In genomic region chr12:85373591-85374560, GRCm38 (mm10) we compare ENCODE assay signal across 8 mouse cellular contexts. TPM values are rescaled to one million over a fixed set of nuclear protein-coding genes. Genes with fewer than 3 reads are reported as not detected.
DNase-seq lines count a peak whose midpoint lies in the region; ATAC-seq and TF ChIP-seq lines count a peak whose summit lies in the region.

No protein-coding gene starts in this region.

- H3K4me2 ChIP-seq in intestine, embryonic 16.5 days (ENCODE audit: low read depth, low read length) = peak overlapping the region; percentile 61
- H3K4me2 ChIP-seq in limb, embryonic 14.5 days (replicated peaks; ENCODE audit: low read depth, low read length, severe bottlenecking) = peak overlapping the region; percentile 53
- H3K4me2 ChIP-seq in midbrain, embryonic 15.5 days = peak overlapping the region; percentile 74

- ATAC-seq in intestine, embryonic 16.5 days = peak; percentile 91
- ATAC-seq in limb, embryonic 14.5 days (ENCODE audit: low FRiP score, low read depth) = peak; percentile 71
- ATAC-seq in midbrain, embryonic 15.5 days (replicated peaks) = peak; percentile 77

- no peaks in the 10 kb centered on the region for H3K27me3 ChIP-seq in intestine, embryonic 16.5 days (replicated peaks; ENCODE audit: control insufficient read depth, insufficient read depth, low read length)
- H3K27me3 ChIP-seq in limb, embryonic 14.5 days (ENCODE audit: control insufficient read depth, insufficient read depth, low read length) = no peaks in the 10 kb centered on the region
- H3K27me3 ChIP-seq in midbrain, embryonic 15.5 days (replicated peaks) = no peaks in the 10 kb centered on the region

- no peaks in the 10 kb centered on the region for H3K36me3 ChIP-seq in intestine, embryonic 16.5 days (ENCODE audit: control insufficient read depth, insufficient read depth, low read length)
- no peaks in the 10 kb centered on the region for H3K36me3 ChIP-seq in limb, embryonic 14.5 days (ENCODE audit: control insufficient read depth, insufficient read depth, low read length)
- no peaks in the 10 kb centered on the region for H3K36me3 ChIP-seq in midbrain, embryonic 15.5 days (replicated peaks)

- H3K27ac ChIP-seq in intestine, embryonic 16.5 days (ENCODE audit: low read length) = peak overlapping the region; percentile 83
- peak overlapping the region; percentile 89 for H3K27ac ChIP-seq in limb, embryonic 14.5 days (replicated peaks; ENCODE audit: low read depth, low read length)
- peak overlapping the region; percentile 77 for H3K27ac ChIP-seq in midbrain, embryonic 15.5 days

- WGBS in intestine, embryonic 16.5 days = 2% methylated on average over 51 of the region's 53 CpGs
- WGBS in limb, embryonic 14.5 days = under 1% methylated on average over 43 of the region's 53 CpGs
- WGBS in midbrain, embryonic 15.5 days = 1% methylated on average over 52 of the region's 53 CpGs

- 0 out of 2 replicates have a peak, but pooled peaks have one; percentile 35 for TF ChIP-seq POLR2A in limb, embryonic 14.5 days (IDR thresholded peaks at IDR 0.05; ENCODE audit: borderline replicate concordance, extremely low read depth, insufficient read depth, insufficient read length)

- H3K4me3 ChIP-seq in intestine, embryonic 16.5 days (ENCODE audit: low read length) = peak overlapping the region; percentile 74
- peak overlapping the region; percentile 78 for H3K4me3 ChIP-seq in limb, embryonic 14.5 days (replicated peaks; ENCODE audit: low read length)
- H3K4me3 ChIP-seq in midbrain, embryonic 15.5 days = peak overlapping the region; percentile 78

- H3K9me3 ChIP-seq in intestine, embryonic 16.5 days (ENCODE audit: control insufficient read depth, low read length) = no peaks in the 10 kb centered on the region
- H3K9me3 ChIP-seq in limb, embryonic 14.5 days (ENCODE audit: control insufficient read depth, low read length) = no peaks in the 10 kb centered on the region
- H3K9me3 ChIP-seq in midbrain, embryonic 15.5 days = no peaks in the 10 kb centered on the region

- H3K4me1 ChIP-seq in intestine, embryonic 16.5 days (ENCODE audit: control insufficient read depth, insufficient read depth, low read length) = peaks cover 16% of the 10 kb centered on the region
- peaks cover 12% of the 10 kb centered on the region for H3K4me1 ChIP-seq in limb, embryonic 14.5 days (ENCODE audit: control insufficient read depth, insufficient read depth, low read length)
- peaks cover 28% of the 10 kb centered on the region for H3K4me1 ChIP-seq in midbrain, embryonic 15.5 days

- H3K9ac ChIP-seq in intestine, embryonic 16.5 days (ENCODE audit: low read depth, low read length) = peak overlapping the region; percentile 91
- peak overlapping the region; percentile 93 for H3K9ac ChIP-seq in limb, embryonic 14.5 days (ENCODE audit: low read depth, low read length, severe bottlenecking)
- H3K9ac ChIP-seq in midbrain, embryonic 15.5 days = peak overlapping the region; percentile 71

- DNase-seq in layer of hippocampus, adult 11-12 months (ENCODE audit: low spot score) = peak; percentile 58
- no peak for DNase-seq in layer of hippocampus, adult 9-10 months (ENCODE audit: low spot score)
- peak; percentile 59 for DNase-seq in embryo, embryonic 11 days
- DNase-seq in gastrocnemius, postnatal 4 days (ENCODE audit: low spot score in 2 of 2) = peak; percentile 71 to 77
- DNase-seq in limb, embryonic 14.5 days (ENCODE audit: low spot score) = peak; percentile 54
- DNase-seq in spleen, adult 18-20 months = peak; percentile 55 to 63

RNA-seq across cellular contexts. Expression of gene Tmed10, which starts 0.8 kb away (rescaled TPM):
- 100 to 1,000 TPM; 190 to 191 TPM for total RNA-seq in gastrocnemius, postnatal 4 days (2021)
- polyA plus RNA-seq in intestine, embryonic 16.5 days (2015; fragmentation: Nextera tagmentation; extraction: Ambion mirVana) = 346 and 352 TPM in 2 replicates
- 213 and 222 TPM in 2 replicates for polyA plus RNA-seq in limb, embryonic 14.5 days (2012; rRNA removed)
- polyA plus RNA-seq in limb, embryonic 14.5 days (2014; fragmentation: Nextera tagmentation; extraction: Ambion mirVana) = 394 and 398 TPM in 2 replicates
- 172 and 173 TPM in 2 replicates for polyA plus RNA-seq in midbrain, embryonic 15.5 days (2015; fragmentation: Nextera tagmentation; extraction: Ambion mirVana)

RNA-seq across cellular contexts. Expression of gene Nek9, which starts 34.7 kb away (rescaled TPM):
- 10 to 100 TPM; 59.6 to 60.9 TPM for total RNA-seq in gastrocnemius, postnatal 4 days (2021)
- polyA plus RNA-seq in intestine, embryonic 16.5 days (2015; fragmentation: Nextera tagmentation; extraction: Ambion mirVana) = 13.2 and 15.9 TPM in 2 replicates
- 47.4 and 49.0 TPM in 2 replicates for polyA plus RNA-seq in limb, embryonic 14.5 days (2012; rRNA removed)
- polyA plus RNA-seq in limb, embryonic 14.5 days (2014; fragmentation: Nextera tagmentation; extraction: Ambion mirVana) = 22.0 and 22.2 TPM in 2 replicates
- polyA plus RNA-seq in midbrain, embryonic 15.5 days (2015; fragmentation: Nextera tagmentation; extraction: Ambion mirVana) = 11.1 and 11.7 TPM in 2 replicates
